Mouse (Mus musculus) NIH3T3 (cell line): ENCODE measurements around the gene Tut7.
A peak's percentile ranks its signal among the peaks of the same experiment; 100 is the strongest.

Experiments used
- DNase-seq: peaks from one replicate; pipeline ENCODE4 v3.0.0-alpha.2; 2012; ENCODE audit warnings: low read depth

The Tut7 gene

DNA sequence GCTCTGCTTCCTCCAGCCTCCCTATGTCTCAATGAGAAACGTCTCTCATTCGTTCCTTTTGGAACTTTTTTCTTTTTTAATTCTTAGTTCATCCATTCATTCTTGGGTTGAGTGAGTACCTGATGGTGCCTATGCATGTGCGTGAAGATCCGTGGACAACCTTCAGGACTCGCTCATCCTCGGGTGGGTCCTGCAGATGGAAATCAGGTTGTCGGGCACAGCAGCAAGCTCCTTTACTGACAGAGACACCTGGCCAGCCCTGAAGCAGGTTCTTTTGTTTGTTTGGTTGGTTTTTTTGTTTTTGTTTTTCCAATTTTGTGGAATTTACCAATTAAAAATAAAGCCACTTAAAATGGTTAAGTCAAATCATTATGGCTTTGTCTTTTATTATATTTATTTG lies 9.9 kb upstream of the Tut7 start:
- DNase-seq: no peak

DNA sequence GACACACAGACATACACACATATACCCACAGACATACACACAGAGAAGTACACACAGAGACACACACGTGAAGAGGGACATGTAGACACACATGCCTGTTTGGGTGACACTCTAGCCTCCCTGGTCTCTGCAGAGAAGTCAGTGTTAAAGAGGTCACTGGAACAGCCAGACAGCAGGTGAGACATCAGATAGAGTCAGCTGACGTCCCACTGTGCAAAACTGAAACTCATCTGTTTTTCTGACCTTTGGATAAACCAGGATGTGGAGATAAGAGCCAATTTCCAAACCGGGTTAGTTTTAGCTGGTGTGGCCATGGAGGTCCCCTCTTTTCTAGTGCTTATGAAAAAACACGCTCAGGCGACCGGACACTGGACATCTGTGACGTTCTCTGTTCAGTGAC lies 9.5 kb upstream of the Tut7 start:
- DNase-seq: no peak

DNA sequence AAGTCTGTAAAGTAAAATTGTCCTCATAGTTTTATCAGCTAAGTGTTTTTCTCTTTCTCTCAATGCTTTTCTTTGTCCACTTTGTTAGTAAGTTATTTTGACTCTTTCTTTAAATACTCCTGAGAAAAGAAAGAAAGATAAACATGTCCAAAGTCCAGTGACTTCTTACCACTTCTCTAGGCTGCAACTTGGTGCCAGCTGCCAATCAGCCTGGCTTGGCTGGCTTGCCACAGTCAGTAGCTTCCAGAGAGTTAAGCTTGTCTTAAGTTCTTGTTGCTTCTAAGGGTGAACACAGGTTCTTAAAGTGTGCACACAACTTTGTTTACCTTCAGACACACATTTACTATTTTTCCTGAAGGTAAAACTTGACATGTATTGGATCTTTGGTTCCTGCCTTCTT lies 3.0 kb upstream of the Tut7 start:
- DNase-seq: no peak

DNA sequence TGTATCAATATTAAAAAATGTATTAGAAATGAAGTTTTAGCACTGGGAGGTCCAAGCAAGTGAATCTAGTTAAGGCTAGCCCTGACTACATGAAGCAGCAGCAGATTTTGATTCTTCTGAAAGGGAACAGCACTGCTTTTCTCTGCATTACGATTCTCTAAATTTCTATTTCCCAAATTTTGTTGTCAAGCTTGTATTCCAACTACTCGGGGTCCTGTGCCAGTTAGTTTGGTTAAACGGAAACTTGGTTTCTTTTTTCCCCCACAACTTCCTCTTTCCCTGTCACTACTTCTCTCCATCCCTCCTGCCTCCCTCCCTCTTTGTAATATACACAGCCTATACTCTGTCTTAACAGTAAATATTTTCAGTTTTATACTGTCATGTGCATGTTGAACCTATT lies 2.1 kb downstream of the Tut7 start:
- no peak for DNase-seq

DNA sequence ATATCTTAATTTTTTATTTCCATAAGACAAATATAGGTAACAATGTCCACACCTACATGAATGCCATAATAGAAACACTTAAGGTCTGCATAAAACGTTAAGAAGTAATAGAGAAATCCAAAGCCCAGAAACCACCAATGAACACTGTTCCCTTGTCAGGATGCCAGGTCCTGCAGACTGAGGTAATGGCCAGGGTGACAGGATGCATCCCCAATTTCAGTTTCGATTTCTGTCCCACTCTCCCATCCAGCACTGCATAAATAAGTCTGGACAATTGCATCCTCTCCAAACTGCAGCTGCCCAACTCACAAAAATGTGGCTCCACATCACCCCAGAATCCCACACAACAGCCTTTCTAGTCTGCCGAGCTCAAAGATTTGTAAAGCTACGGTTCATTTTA lies 2.8 kb downstream of the Tut7 start:
- DNase-seq: peak; percentile 12

DNA sequence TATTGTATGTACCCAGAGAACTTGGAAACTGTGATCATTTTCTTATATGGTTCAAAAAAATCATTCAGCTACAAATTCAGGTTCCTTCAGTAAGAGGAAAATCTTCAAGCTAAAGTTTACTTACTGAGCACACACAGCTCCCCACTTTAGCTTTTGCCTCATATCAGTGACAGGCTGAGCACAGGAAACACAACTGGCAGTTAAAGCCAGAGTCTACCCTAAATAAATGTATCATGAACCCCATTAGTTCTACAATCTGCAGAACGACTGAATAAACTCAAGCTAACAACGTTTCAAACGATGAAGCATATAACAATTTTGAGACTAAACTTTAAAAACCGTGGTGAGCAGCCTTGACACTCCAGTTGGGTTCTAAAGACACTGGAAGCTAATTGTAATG lies 5.6 kb downstream of the Tut7 start:
- no peak for DNase-seq

DNA sequence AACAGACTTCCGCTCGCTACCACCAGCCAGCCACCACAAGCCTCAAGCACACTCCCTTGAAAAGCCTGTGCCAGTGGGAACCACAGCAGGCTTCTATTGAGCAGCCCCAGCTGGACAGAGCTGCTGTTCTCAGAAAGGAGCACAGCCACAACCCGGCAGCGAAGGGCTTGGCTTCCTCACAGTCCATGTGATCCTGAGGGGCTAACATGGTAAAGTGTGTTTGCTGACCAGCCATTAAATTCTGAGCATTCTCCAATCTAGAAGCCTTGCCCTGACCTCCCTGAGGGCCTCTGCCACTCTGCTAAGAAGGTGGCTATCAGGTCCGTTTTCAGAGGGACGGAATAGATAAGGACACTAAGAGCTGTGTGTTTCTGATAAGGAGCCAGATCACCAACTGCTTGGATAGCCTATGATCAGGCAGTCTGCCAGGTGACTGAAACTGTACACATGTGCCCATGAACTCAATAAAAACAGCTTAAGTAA lies 8.8 kb downstream of the Tut7 start:
- no peak for DNase-seq

DNA sequence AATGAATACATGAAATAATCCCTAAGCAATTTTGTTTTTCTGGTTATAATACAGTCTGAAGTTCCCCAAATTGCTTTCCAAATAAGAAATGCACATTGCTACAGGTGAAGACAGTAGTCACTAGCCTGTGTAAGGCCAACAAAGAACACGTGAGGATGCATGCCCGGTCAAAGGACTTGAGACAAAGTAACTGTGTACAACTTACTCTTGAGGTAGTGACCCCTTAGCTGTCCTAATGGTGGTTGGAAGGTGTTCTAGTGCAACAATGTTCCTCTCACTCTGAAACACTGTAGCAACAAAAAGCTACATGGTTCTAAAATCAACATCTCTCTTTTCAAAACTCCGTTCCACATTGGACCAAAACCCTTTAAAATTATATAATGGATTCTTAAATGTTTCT lies 11.4 kb downstream of the Tut7 start:
- DNase-seq: no peak

DNA sequence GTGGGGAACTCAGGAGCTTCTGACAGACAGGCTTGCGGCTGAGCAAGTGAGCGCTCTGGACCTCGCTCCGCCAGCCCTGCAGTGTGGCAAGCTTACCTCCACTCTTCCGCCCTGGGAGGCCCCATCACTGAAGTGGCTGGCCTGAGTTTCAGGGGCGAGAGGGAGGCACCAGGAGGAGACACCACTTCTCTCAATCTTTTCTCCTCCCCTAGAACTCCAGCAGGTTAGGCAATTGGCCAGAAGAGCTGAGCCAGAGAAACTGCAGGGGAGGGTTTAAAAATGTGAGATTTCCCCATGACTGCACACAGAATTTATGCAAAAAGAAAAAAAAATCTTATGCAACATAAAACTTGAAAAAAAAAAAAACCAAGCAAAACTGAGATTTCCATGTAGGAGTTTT lies 21.9 kb downstream of the Tut7 start:
- peak; percentile 64 for DNase-seq

DNA sequence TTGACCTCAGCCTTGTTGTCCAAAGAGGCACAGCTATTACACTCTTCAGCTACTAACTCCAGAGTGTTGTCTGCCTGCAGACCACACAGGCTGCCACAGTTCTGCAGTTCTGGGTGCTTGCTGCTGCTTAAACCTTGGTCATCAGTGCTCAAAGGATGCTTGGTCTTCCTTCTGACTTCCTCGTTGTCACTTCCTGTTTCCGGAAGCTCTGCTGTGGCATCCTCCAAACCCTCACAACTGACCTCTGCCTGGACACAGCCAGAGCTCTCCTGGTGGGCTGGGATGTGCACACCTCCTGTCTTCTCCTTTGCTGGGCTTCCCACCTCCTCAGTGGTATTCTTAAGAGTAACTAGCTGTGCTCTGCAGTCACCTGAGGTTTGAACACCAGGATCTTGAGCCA lies 22.9 kb downstream of the Tut7 start:
- DNase-seq: no peak

DNA sequence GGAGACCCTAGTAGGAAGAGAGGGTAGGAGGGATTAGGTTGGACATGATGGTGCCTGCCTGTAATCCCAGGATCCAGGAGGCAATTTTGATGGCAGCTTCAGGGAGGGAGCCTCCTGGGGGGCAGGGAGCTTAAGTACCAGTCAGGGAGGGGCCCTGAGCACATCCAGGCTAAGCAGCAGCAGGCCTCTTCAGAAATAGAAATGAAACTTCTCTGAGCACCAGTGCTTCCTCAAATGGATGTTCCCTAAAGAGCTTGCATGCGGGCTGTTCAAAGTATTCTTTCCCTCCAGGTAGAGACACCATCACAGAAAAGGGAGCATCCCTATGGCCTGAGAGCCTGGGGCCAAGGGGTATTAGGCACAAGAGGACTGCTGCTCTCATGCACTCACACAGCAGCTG lies 24.6 kb downstream of the Tut7 start:
- DNase-seq: no peak

DNA sequence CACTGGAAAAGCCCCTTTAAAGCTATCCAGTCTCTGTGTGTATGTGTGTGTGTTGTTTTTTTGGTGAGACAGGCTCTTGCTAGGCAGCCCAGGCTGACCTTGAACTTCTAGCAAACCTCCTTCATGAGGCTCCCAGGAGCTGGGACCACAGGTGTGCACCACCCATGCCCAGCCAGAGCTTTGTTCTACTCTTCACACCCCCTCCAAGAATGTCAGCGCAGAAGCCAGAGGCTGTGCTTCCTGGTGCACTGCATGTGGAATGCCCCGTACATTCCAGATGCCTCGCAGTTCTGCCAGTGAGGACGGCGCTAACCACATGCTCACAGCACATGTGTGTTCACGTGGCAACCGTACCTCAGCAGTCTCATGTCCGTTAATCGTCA lies 26.5 kb downstream of the Tut7 start:
- DNase-seq: no peak

DNA sequence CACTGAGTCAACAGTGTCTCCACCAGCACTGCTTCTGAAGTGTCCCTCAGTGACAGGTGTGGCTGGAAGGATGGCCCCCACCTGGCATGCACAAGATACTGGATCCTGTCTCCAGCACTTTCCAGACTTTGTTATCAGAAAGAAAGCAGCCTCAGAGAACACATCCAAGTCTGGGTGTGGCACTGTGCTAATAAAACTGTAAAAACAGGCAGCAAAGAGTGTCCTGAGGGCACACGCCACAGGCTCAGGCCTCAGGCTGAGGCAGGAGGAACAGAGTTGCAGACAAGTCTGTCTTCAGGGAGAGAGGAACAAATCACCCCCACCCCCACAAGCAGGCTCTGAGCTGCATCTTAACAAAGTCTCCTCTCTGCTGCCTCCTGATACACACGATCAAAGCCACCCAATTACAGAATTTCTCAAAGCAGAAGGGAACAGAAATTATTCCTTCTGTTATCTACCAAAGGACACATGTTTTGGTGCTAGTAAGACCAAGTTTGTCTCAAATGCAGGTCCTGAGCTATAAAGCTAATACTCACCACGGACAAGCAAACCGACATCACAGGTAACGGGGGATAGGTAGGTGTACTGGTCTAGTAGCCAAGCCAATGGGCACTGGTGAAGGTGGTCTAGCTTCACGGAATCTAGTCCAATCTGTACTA lies 27.0 kb downstream of the Tut7 start:
- no peak for DNase-seq

DNA sequence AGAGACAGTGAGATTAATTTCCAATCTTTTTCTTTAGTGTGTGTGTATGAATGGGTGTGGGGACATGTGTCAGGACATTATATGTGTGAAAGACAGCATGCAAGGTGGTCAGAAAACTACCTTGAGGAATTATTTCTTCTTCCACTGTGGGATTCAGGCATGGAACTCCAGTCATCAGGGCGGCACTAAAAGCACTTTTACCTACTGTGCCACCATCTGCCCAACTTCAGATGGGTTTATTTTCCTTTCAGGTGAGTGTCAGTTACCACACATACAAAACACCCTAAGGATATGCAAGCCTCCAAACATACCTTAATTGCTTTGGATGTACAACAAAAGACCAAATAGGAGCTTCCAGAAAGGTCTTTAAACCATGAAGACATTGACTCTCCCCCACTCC lies 28.2 kb downstream of the Tut7 start:
- DNase-seq: no peak

DNA sequence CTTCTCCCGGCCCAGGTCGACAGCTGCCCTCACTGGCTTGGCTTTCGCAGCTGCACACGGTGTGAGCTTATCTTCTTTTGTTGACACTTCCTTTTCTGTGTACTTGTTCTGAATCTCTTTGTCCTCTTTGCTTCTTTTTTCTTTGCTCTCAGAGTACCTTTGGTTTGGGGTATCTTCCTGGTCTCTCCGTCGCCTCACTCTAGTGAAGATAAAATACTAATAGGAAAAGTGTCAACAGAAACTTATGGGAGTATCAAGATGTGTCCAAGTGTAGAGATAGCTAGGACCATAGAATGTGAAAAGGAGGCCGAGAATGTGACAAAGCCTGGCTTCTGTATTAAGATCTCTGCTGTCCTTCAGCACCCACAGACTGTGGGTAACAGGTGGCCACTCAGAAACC lies 40.8 kb downstream of the Tut7 start, which contains the start of gene Gm49354:
Gm49354 (minus strand) TSS at position 101 of the 400 bp plus-strand sequence.
- DNase-seq: no peak

DNA sequence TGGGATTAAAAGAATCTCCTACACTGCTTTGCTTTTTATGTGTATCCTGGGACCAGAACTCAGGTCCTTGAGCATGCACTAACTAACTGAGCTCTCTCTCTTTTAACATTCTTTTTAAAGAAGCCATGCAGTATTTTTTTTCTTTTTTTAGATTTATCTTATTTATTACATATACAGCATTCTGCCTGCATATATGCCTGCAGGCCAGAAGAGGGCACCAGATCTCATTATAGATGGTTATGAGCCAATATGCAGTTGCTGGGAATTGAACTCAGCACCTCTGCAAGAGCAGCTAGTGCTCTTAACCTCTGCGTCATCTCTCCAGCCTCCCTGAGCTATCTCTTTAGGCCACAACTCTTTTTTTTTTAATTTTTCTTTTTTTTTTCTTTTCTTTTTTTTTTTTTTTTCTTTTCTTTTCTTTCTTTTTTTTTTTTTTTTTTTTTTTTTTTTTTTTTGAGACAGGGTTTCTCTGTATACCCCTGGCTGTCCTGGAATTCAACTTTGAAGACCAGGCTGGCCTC lies 43.1 kb downstream of the Tut7 start:
- DNase-seq: peak; percentile 9

DNA sequence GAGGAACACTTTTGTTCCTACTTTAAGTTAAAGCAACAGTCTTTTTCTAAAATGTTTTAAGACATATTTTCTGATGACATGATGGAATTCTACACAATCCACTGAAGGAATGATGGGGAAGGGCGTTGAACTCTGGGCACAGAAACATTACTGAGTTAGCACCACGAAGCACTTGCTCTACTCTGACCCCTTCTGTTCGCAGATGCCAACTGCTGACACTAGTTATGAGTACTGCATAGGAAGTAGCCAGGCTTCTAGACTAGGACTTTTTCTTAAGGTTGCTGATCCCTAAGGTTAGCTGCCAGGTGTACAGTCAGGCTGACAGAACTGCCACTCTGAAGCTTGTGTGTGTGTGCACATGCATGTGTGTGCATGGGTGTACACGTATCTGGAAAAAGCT lies 43.7 kb downstream of the Tut7 start:
- peak; percentile 14 for DNase-seq

DNA sequence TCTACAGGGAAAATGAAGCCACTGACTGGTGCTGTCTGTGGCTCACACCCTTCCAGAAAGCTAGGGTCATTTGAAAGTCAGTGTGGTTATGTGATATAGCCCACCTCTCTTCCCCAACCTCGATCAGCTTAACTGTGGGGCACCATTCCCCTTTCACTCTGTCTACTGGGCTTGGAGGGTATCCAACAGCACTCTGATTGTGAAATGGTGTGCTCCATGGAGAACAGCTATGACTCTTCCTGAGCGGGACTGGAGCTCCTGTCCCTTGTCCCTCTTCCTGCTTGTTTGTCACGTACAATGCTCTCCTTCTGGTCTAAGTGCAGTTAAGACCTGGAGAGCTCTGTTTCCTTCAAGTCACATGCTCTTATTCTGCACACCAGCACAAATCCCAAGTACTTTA lies 47.8 kb downstream of the Tut7 start:
- DNase-seq: peak; percentile 14

DNA sequence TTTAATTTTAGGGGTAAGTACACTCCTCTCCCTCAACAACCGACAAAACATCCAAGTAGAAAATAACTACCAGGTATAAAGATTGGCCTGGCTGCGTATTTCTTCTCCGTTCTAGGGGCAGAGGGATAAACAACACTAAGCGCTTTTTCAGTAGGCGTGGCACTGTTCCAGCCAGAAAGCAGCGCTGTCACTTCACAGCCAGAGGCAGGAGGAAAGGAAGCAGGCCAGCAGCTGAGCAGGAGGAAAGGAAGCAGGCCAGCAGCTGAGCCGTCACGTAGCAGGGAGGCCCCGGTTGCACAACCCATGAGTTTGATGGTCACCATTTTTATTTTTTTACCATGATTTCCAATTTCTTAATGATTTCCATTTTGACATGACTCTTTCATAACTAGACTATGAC lies 51.7 kb downstream of the Tut7 start:
- peak; percentile 44 for DNase-seq

DNA sequence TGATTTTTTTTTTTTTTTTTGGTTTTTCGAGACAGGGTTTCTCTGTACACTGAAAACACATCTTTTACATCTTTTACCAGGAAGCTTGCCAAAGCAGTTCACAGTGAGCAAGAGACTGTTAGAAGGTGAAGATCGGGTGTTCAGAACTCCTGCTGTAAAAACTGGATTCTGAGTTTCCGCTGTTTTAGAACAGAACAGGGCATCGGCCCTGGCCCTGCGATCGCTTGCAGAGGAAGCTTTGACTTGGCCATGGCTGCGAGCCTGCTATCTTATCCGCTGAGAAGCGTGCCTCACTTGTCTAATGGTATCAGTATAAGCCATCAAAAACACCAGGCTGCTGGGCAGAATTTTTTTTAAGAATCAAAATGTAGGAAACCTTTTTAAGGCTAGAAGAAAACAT lies 52.1 kb downstream of the Tut7 start:
- peak; percentile 34 for DNase-seq

DNA sequence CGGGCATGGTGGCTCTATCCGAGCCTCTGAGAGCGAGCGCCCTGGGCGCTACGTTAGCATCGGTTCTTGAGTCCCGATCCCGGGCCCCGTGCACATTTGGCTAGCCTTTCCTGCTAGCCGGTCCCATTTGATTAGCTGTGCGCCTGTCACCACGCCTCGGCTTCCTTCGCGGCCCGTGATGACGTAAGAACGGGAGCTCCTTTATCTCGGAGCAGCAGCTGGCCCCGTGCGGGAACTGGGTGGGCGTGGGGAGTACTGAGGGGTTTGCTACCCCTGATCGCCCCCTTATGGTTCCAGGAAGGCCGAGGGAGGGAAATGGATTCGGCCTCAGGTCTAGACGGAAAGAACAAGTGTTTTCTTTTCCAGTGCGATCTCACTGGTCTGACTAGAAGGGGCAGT lies 52.8 kb downstream of the Tut7 start:
- DNase-seq: peak; percentile 86

DNA sequence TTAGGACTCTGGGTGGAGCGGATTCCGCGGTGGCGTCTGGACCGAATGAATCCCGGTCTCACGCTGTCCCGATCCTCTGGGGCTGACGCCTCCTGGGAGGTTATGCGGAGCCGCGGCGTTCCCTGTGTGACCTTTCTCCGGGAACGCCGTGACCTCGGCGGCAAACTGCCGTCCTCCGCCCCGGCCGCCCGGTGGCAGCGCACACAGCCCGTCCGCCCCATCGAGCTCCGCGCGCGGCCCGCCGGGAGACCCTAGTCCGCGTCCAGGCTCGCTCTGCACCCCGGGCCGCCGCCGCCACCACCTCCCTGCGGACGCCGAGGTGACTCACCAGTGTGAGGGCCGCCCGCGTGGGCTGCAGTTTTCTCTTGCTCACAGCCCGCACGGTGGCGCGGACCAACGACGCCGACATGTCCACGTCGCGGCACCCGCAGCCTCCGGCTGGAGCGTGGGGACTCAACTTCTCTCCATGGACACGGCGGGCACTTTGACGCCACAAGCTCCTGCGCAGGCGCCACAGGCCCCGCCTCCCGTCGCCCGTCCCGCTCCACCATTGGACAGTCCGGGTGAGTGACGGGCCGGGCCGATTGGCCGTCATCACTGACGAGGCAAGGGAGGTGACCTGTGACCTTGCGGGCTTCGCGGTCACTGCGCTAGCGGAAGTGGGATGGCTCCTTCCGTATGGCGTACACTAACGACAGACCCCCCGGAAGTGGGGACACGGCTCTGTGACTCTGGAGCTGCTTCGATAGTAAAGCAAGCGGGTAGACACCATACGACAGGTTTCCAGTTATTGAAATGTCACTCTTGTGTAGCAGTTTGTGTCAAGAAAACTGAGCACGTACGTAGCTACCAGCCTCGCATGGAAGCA lies 53.4 kb downstream of the Tut7 start, which contains the start of gene Isca1:
Isca1 (minus strand) TSS at position 515 of the 868 bp plus-strand sequence.
- peak; percentile 96 for DNase-seq

DNA sequence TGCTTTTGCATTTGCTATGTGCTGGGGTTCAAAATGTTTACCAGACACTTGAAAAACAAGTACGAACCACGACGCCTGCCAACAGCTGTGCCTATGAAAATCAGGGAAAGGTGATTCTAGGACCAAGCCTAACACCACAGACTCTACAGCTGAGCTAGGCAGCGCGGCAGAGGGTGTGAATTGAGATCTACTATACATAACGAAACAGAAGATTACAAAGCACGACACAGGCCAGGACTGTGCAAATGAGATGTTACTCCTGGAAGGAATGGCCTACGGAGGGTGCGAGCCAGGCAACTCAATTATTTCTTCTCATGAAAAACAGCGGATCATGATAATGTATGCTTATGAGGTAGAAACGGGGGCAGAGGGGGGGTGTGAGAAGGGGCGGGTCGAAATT lies 54.4 kb downstream of the Tut7 start:
- DNase-seq: peak; percentile 11
